Mouse (Mus musculus): ENCODE data around the gene Cxcl14. TPM values are rescaled to one million over a fixed set of nuclear protein-coding genes. Genes with fewer than 3 reads are reported as not detected.

The Cxcl14 gene
- polyA plus RNA-seq, 1 experiment from 2014 or later = 25.1 TPM

DNA sequence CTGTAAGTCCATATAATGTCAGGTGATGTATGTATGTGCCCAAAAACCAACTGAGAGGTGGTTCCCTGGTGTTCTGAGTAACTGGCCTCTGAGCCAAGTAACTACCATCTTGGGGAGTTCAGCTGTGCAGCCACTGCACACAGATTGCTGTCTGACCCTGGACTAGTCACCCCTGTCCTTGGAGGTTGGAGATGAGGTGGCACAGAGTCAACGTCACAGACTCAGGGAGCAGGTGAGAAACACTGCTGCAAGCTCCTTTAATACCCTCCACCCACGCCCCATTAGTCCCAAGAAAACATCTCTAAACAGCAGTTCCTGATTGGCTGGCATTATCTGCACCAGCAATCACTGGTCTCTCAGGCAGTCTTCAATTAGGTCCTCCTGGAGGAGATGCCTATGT, 21.2 kb downstream of the Cxcl14 start:
- H3K4me1 ChIP-seq (ENCODE audit: insufficient read depth, low read length) = no peaks in the 10 kb centered on the region

DNA sequence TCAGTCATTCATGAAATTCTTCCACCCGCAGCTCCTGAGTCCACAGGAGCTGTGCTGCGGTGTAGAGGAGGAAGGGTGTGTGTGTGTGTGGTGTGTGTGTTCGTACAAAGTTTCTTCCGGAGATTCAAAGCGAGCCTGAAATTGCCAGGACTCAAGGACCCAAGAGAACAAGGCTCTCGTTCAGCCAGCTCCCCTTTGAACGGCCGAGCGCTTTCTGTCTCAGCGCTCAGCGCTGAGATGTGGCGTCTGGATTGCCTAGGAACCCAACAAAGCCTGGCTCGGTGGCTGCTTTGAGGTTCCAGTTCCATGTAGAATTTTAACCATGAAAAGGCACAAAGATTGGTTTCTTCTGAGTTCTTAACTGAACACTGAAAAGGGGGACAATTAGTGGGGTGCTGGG, 26.2 kb downstream of the Cxcl14 start:
- ATAC-seq (ENCODE audit: low FRiP score, low TSS enrichment) = no peak
- no peaks in the 10 kb centered on the region for H3K36me3 ChIP-seq (ENCODE audit: insufficient read depth, low read length)
- WGBS = 63% methylated on average over 13 of the region's 13 CpGs
- no peak overlapping the region for H3K4me2 ChIP-seq (replicated peaks; ENCODE audit: low read depth, low read length)
- H3K9me3 ChIP-seq (ENCODE audit: low read length) = peaks cover 10% of the 10 kb centered on the region; the same call in 1 of the 2 replicates
- H3K27me3 ChIP-seq (ENCODE audit: insufficient read depth, low read length) = peaks cover 10% of the 10 kb centered on the region
- H3K4me3 ChIP-seq (ENCODE audit: low read length) = no peak overlapping the region
- no peak overlapping the region for H3K9ac ChIP-seq (replicated peaks; ENCODE audit: low read length)
- H3K4me1 ChIP-seq (ENCODE audit: insufficient read depth, low read length) = no peaks in the 10 kb centered on the region
- no peak overlapping the region for H3K27ac ChIP-seq (ENCODE audit: low read length)

More for the DNA sequence above, 21.2 kb downstream of the Cxcl14 start:
- Histone ChIP-seq H3K9ac (replicated peaks; ENCODE audit: low read length) (no peak overlapping the region), H3K4me2 (replicated peaks; ENCODE audit: low read depth, low read length) (no peak overlapping the region), H3K4me3 (ENCODE audit: low read length) (no peak overlapping the region), H3K9me3 (ENCODE audit: low read length) (peaks cover 10% of the 10 kb centered on the region; the same call in 1 of the 2 replicates), H3K36me3 (ENCODE audit: insufficient read depth, low read length) (no peaks in the 10 kb centered on the region), H3K27me3 (ENCODE audit: insufficient read depth, low read length) (no peaks in the 10 kb centered on the region), H3K27ac (ENCODE audit: low read length) (no peak overlapping the region)
- 17% methylated on average over 2 of the region's 2 CpGs for WGBS
- no peak for ATAC-seq (ENCODE audit: low FRiP score, low TSS enrichment)

DNA sequence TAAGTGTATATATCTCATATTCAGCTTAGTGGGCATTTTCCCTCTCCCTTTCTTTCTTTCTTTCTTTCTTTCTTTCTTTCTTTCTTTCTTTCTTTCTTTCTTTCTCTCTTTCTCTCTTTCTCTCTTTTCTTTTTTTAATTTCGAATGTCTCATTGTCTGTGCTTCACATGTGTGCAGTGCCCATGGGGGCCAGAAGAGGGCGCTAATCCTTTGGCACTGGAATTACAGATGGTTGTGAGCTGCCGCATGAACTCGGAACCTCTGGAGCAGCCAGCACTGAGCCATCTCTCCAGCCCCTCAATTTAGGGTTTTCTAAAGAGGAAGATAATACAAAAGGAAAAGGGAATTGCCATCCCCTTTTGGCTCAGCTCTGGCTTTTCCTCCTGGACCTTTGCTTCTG, 29.0 kb downstream of the Cxcl14 start:
- no peaks in the 10 kb centered on the region for H3K4me1 ChIP-seq (ENCODE audit: insufficient read depth, low read length)
- peaks cover 10% of the 10 kb centered on the region; the same call in 1 of the 2 replicates for H3K9me3 ChIP-seq (ENCODE audit: low read length)
- no peak overlapping the region for H3K9ac ChIP-seq (replicated peaks; ENCODE audit: low read length)
- peaks cover 21% of the 10 kb centered on the region for H3K27me3 ChIP-seq (ENCODE audit: insufficient read depth, low read length)
- no peak overlapping the region for H3K4me3 ChIP-seq (ENCODE audit: low read length)
- no peak for ATAC-seq (ENCODE audit: low FRiP score, low TSS enrichment)
- H3K4me2 ChIP-seq (replicated peaks; ENCODE audit: low read depth, low read length) = no peak overlapping the region
- no peaks in the 10 kb centered on the region for H3K36me3 ChIP-seq (ENCODE audit: insufficient read depth, low read length)
- H3K27ac ChIP-seq (ENCODE audit: low read length) = no peak overlapping the region
- WGBS = 75% methylated on average over 4 of the region's 4 CpGs

DNA sequence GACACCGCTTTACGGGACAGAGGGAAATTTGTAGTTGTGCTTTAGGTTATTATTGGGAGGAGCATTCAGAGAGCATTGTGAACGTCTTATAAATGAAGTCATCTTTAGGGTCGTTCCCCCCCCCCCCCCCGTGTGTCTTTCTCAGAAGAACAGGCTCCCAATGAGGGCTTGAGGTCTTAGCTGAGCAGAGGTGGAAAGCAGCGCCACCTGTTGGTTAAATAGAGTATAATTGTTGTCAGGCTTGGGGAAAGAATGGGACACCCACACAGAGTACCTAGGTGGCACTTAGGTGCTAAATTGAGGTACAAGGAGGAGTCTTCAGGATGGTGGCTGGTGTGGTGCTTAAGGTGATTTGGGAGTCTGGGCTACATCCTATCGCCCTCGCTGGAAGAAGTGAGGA, 29.9 kb downstream of the Cxcl14 start:
- Histone ChIP-seq H3K27me3 (ENCODE audit: insufficient read depth, low read length) (peaks cover 31% of the 10 kb centered on the region), H3K4me3 (ENCODE audit: low read length) (no peak overlapping the region), H3K4me2 (replicated peaks; ENCODE audit: low read depth, low read length) (no peak overlapping the region), H3K27ac (ENCODE audit: low read length) (no peak overlapping the region), H3K36me3 (ENCODE audit: insufficient read depth, low read length) (no peaks in the 10 kb centered on the region), H3K9me3 (ENCODE audit: low read length) (peaks cover 4% of the 10 kb centered on the region; the same call in 1 of the 2 replicates), H3K4me1 (ENCODE audit: insufficient read depth, low read length) (no peaks in the 10 kb centered on the region), H3K9ac (replicated peaks; ENCODE audit: low read length) (no peak overlapping the region)
- 40% methylated on average over 8 of the region's 8 CpGs for WGBS
- ATAC-seq (ENCODE audit: low FRiP score, low TSS enrichment) = no peak

DNA sequence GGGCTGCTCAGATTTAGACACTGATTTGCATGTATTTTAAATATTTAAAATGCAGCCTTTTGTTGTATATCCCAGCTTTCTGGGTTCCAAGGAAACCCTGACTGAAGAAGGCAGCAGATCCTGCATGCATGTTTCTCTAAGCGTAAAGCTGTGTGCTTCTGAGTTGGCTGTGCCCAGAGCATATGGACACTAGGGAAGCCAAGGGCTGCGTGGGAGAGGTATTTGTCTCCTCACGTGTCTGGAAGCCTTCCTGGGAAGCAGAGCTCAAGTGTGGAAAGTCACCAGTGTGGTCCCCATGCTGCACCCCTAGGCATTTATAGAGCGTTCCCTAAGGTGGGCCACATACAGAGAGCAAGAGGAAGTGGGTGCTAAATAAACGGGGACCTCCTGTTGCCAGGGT, 30.7 kb downstream of the Cxcl14 start:
- Histone ChIP-seq H3K27ac (ENCODE audit: low read length) (no peak overlapping the region), H3K27me3 (ENCODE audit: insufficient read depth, low read length) (peaks cover 39% of the 10 kb centered on the region), H3K36me3 (ENCODE audit: insufficient read depth, low read length) (no peaks in the 10 kb centered on the region), H3K9ac (replicated peaks; ENCODE audit: low read length) (no peak overlapping the region), H3K4me1 (ENCODE audit: insufficient read depth, low read length) (no peaks in the 10 kb centered on the region), H3K4me2 (replicated peaks; ENCODE audit: low read depth, low read length) (no peak overlapping the region), H3K9me3 (ENCODE audit: low read length) (no peaks in the 10 kb centered on the region), H3K4me3 (ENCODE audit: low read length) (no peak overlapping the region)
- 55% methylated on average over 5 of the region's 5 CpGs for whole genome bisulfite sequencing
- no peak for ATAC-seq (ENCODE audit: low FRiP score, low TSS enrichment)

DNA sequence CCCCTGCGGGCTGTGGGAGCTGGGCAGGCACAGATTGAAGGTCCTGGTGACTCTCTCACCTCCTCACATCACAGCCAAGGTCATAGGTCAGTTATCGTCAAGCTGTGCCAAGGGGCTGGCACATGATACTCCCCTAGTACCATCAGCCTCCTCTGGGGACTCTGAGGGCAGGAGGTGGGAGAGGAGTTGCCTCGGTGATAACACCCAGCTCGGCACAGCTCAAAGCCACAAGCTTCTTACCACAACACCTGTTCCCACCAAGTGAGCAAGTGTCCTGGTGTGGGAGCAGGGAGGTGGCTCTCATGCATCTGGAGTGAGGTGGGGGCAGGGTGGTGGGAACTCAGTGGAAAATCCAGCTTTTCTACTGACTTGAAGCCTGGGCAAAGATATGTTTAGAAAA, 34.1 kb downstream of the Cxcl14 start:
- Histone ChIP-seq H3K4me1 (ENCODE audit: insufficient read depth, low read length) (peaks cover 5% of the 10 kb centered on the region; the same call in 1 of the 2 replicates), H3K9me3 (ENCODE audit: low read length) (no peaks in the 10 kb centered on the region), H3K4me2 (replicated peaks; ENCODE audit: low read depth, low read length) (no peak overlapping the region), H3K27ac (ENCODE audit: low read length) (no peak overlapping the region), H3K4me3 (ENCODE audit: low read length) (no peak overlapping the region), H3K27me3 (ENCODE audit: insufficient read depth, low read length) (peaks cover 72% of the 10 kb centered on the region), H3K36me3 (ENCODE audit: insufficient read depth, low read length) (no peaks in the 10 kb centered on the region), H3K9ac (replicated peaks; ENCODE audit: low read length) (no peak overlapping the region)
- WGBS = 38% methylated on average over 4 of the region's 4 CpGs
- no peak for ATAC-seq (ENCODE audit: low FRiP score, low TSS enrichment)

DNA sequence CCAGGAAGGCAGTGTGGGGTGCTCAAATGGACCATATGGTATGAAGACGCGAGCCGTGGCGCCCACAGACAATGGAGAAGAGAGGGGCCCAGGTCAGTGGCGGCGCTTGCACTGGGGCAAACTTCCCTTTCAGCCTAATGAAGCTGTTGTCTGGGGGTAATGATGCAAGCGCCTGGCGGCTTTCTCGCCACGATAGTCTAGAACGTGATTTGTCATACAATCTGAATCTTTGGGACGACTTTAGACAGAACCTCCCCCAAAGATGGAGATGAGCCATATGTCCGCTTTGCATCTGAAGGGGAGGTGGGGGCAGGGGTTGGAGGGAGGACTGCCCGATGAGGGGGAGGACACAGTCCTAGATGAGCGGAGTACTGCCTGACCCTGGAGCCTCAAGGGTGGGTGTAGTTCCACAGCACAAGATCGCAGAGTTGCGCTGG, 36.0 kb downstream of the Cxcl14 start:
- Histone ChIP-seq H3K4me1 (ENCODE audit: insufficient read depth, low read length) (peaks cover 5% of the 10 kb centered on the region; the same call in 1 of the 2 replicates), H3K4me3 (ENCODE audit: low read length) (no peak overlapping the region), H3K27ac (ENCODE audit: low read length) (no peak overlapping the region), H3K4me2 (replicated peaks; ENCODE audit: low read depth, low read length) (no peak overlapping the region), H3K9me3 (ENCODE audit: low read length) (no peaks in the 10 kb centered on the region), H3K36me3 (ENCODE audit: insufficient read depth, low read length) (no peaks in the 10 kb centered on the region), H3K9ac (replicated peaks; ENCODE audit: low read length) (no peak overlapping the region), H3K27me3 (ENCODE audit: insufficient read depth, low read length) (peaks cover 82% of the 10 kb centered on the region)
- 0 out of 2 replicates have a peak, but pooled peaks have one; percentile 27 for ATAC-seq (ENCODE audit: low FRiP score, low TSS enrichment)
- WGBS = under 1% methylated on average over 17 of the region's 17 CpGs

DNA sequence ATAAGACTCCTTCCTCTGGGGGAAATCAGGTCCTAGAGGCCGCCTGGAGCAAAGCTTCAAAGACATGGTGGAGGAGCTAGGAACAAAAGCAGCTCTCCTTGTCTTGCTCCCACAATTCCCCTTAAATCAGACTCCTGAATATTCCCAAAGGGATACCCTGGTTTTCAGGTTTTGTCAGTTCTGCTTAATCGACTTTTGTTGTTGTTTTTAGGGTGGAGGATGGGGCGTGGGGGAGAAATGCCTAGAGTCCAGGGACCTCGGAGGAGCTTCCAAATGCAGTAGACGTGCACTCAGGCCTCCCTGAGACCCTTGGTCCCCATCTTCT, 36.5 kb downstream of the Cxcl14 start:
- H3K27me3 ChIP-seq (ENCODE audit: insufficient read depth, low read length) = peaks cover 86% of the 10 kb centered on the region
- H3K4me1 ChIP-seq (ENCODE audit: insufficient read depth, low read length) = peaks cover 5% of the 10 kb centered on the region; the same call in 1 of the 2 replicates
- H3K36me3 ChIP-seq (ENCODE audit: insufficient read depth, low read length) = no peaks in the 10 kb centered on the region
- H3K9ac ChIP-seq (replicated peaks; ENCODE audit: low read length) = no peak overlapping the region
- no peak overlapping the region for H3K4me3 ChIP-seq (ENCODE audit: low read length)
- no peak overlapping the region for H3K4me2 ChIP-seq (replicated peaks; ENCODE audit: low read depth, low read length)
- H3K9me3 ChIP-seq (ENCODE audit: low read length) = no peaks in the 10 kb centered on the region
- WGBS = 2% methylated on average over 5 of the region's 5 CpGs
- ATAC-seq (ENCODE audit: low FRiP score, low TSS enrichment) = no peak
- H3K27ac ChIP-seq (ENCODE audit: low read length) = no peak overlapping the region

DNA sequence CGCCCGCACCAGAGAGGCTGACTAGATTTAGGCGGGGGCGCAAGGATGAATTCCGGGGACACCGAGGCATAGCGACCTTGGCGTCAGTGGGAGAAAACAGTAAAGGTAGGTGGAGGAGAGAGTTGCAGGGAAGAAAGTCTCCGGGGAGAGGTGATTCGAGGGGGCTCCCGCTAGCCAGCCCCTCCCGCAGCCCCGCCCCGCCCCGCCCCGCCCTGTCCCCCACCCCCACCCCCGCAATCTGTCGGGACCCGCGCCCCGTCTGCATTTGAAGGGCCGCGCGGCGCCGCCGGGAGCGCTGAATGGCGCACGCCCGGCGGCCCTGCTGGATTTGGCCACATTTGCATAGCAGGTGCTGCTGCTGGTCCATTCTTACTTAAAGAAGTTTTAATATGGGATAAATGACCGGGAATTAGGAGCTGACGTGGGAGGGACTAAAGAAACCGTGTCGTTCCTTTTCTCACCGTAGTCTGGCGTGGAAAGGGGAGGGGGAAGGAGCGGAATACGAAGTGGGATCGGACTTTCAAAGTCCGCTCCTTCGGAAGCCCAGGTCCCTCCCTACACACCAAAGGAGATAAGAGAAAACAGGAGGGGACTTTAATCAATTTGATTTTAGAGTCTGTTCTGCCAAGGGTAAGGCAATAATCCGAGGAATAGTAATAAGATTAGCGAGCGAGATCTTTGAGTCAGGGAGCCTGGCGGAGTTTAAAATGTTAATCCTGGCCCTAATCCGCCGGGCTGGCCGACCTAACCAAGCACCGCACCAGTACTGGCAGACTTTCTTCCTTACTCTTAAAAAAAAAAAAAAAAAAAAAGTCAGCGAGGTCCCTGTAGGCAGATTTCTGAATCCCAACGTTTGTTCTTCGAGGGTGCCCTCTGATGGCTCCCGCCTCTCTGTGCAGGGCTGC, 37.1 kb downstream of the Cxcl14 start:
- no peaks in the 10 kb centered on the region for H3K9me3 ChIP-seq (ENCODE audit: low read length)
- ATAC-seq (ENCODE audit: low FRiP score, low TSS enrichment) = no peak
- H3K36me3 ChIP-seq (ENCODE audit: insufficient read depth, low read length) = no peaks in the 10 kb centered on the region
- peaks cover 5% of the 10 kb centered on the region; the same call in 1 of the 2 replicates for H3K4me1 ChIP-seq (ENCODE audit: insufficient read depth, low read length)
- peaks cover 92% of the 10 kb centered on the region for H3K27me3 ChIP-seq (ENCODE audit: insufficient read depth, low read length)
- H3K27ac ChIP-seq (ENCODE audit: low read length) = no peak overlapping the region
- WGBS = under 1% methylated on average over 55 of the region's 55 CpGs
- peak overlapping the region; percentile 33 for H3K4me2 ChIP-seq (replicated peaks; ENCODE audit: low read depth, low read length)
- H3K4me3 ChIP-seq (ENCODE audit: low read length) = peak overlapping the region; percentile 22
- H3K9ac ChIP-seq (replicated peaks; ENCODE audit: low read length) = no peak overlapping the region; the same call in 1 of the 2 replicates
